Mouse (Mus musculus): ENCODE data around the gene Kcnq1. TPM values are rescaled to one million over a fixed set of nuclear protein-coding genes. Genes with fewer than 3 reads are reported as not detected.
A peak's percentile ranks its signal among the peaks of the same experiment; 100 is the strongest.

Gene Kcnq1
- polyA plus RNA-seq, 1 experiment from 2014 or later, result 0.63 TPM

GRCm38 (mm10) chr7:143404296-143404695 lies 298.1 kb downstream of the Kcnq1 start:
- Histone ChIP-seq H3K4me1 (ENCODE audit: insufficient read depth) (peaks cover 17% of the 10 kb centered on the region), H3K4me2 (ENCODE audit: low read depth, low read length) (no peak overlapping the region), H3K27me3 (ENCODE audit: insufficient read depth, low read length) (no peaks in the 10 kb centered on the region), H3K9ac (replicated peaks) (no peak overlapping the region), H3K27ac (ENCODE audit: low read depth) (no peak overlapping the region), H3K36me3 (replicated peaks; ENCODE audit: insufficient read depth, low read length) (no peaks in the 10 kb centered on the region), H3K4me3 (ENCODE audit: low read depth, low read length) (no peak overlapping the region), H3K9me3 (ENCODE audit: low read length) (no peaks in the 10 kb centered on the region)
- DNase-seq, result no peak
- TF ChIP-seq CTCF (IDR thresholded peaks at IDR 0.05; ENCODE audit: low read depth), result no peak
- 51% methylated on average over 6 of the region's 6 CpGs for WGBS (ENCODE audit: insufficient replicate concordance)
- no peak for ATAC-seq

- Histone ChIP-seq H3K9ac (replicated peaks) (no peak overlapping the region), H3K4me2 (ENCODE audit: low read depth, low read length) (no peak overlapping the region), H3K9me3 (ENCODE audit: low read length) (no peaks in the 10 kb centered on the region), H3K27ac (ENCODE audit: low read depth) (no peak overlapping the region), H3K36me3 (replicated peaks; ENCODE audit: insufficient read depth, low read length) (no peaks in the 10 kb centered on the region), H3K4me3 (ENCODE audit: low read depth, low read length) (no peak overlapping the region), H3K4me1 (ENCODE audit: insufficient read depth) (no peaks in the 10 kb centered on the region), H3K27me3 (ENCODE audit: insufficient read depth, low read length) (no peaks in the 10 kb centered on the region)
- DNase-seq (no peak), ATAC-seq (0 out of 2 replicates have a peak, but pooled peaks have one; percentile 17)
- 41% methylated on average over 9 of the region's 9 CpGs for WGBS (ENCODE audit: insufficient replicate concordance)
- no peak for TF ChIP-seq EP300 (IDR thresholded peaks at IDR 0.05; ENCODE audit: low read depth)
- TF ChIP-seq CTCF (IDR thresholded peaks at IDR 0.05; ENCODE audit: low read depth), result no peak
These were observed 301.9 kb downstream of the Kcnq1 start for GRCm38 (mm10) chr7:143407931-143408501.

- Histone ChIP-seq H3K36me3 (replicated peaks; ENCODE audit: insufficient read depth, low read length) (no peaks in the 10 kb centered on the region), H3K27ac (ENCODE audit: low read depth) (no peak overlapping the region)
These were observed 302.5 kb downstream of the Kcnq1 start for GRCm38 (mm10) chr7:143408615-143409021.

GRCm38 (mm10) chr7:143412606-143413005 lies 306.4 kb downstream of the Kcnq1 start:
- Histone ChIP-seq H3K27me3 (ENCODE audit: insufficient read depth, low read length) (no peaks in the 10 kb centered on the region), H3K27ac (ENCODE audit: low read depth) (no peak overlapping the region), H3K9me3 (ENCODE audit: low read length) (no peaks in the 10 kb centered on the region), H3K4me2 (ENCODE audit: low read depth, low read length) (no peak overlapping the region), H3K36me3 (replicated peaks; ENCODE audit: insufficient read depth, low read length) (no peaks in the 10 kb centered on the region), H3K4me3 (ENCODE audit: low read depth, low read length) (no peak overlapping the region), H3K4me1 (ENCODE audit: insufficient read depth) (peaks cover 7% of the 10 kb centered on the region; the same call in 1 of the 2 replicates), H3K9ac (replicated peaks) (no peak overlapping the region)
- 64% methylated on average over 6 of the region's 6 CpGs for WGBS (ENCODE audit: insufficient replicate concordance)
- no peak for DNase-seq
- no peak for TF ChIP-seq EP300 (IDR thresholded peaks at IDR 0.05; ENCODE audit: low read depth)
- TF ChIP-seq CTCF (IDR thresholded peaks at IDR 0.05; ENCODE audit: low read depth), result no peak
- ATAC-seq, result no peak

More at GRCm38 (mm10) chr7:143408615-143409021, 302.5 kb downstream of the Kcnq1 start:
- no peak for ATAC-seq
- Histone ChIP-seq H3K9ac (replicated peaks) (no peak overlapping the region), H3K9me3 (ENCODE audit: low read length) (no peaks in the 10 kb centered on the region), H3K4me3 (ENCODE audit: low read depth, low read length) (no peak overlapping the region), H3K4me1 (ENCODE audit: insufficient read depth) (no peaks in the 10 kb centered on the region), H3K4me2 (ENCODE audit: low read depth, low read length) (no peak overlapping the region), H3K27me3 (ENCODE audit: insufficient read depth, low read length) (no peaks in the 10 kb centered on the region)
- WGBS (ENCODE audit: insufficient replicate concordance), result 61% methylated on average over 13 of the region's 13 CpGs
- DNase-seq, result no peak
- TF ChIP-seq EP300 (IDR thresholded peaks at IDR 0.05; ENCODE audit: low read depth), result no peak
- no peak for TF ChIP-seq CTCF (IDR thresholded peaks at IDR 0.05; ENCODE audit: low read depth)

GRCm38 (mm10) chr7:143415070-143415469 lies 308.9 kb downstream of the Kcnq1 start:
- ATAC-seq, result no peak
- H3K9ac ChIP-seq (replicated peaks), result no peak overlapping the region
- no peak overlapping the region for H3K4me2 ChIP-seq (ENCODE audit: low read depth, low read length)
- WGBS (ENCODE audit: insufficient replicate concordance), result 40% methylated on average over 4 of the region's 4 CpGs
- TF ChIP-seq EP300 (IDR thresholded peaks at IDR 0.05; ENCODE audit: low read depth) (no peak), CTCF (IDR thresholded peaks at IDR 0.05; ENCODE audit: low read depth) (no peak)
- no peak overlapping the region for H3K4me3 ChIP-seq (ENCODE audit: low read depth, low read length)
- no peak overlapping the region for H3K27ac ChIP-seq (ENCODE audit: low read depth)
- H3K27me3 ChIP-seq (ENCODE audit: insufficient read depth, low read length), result no peaks in the 10 kb centered on the region
- H3K36me3 ChIP-seq (replicated peaks; ENCODE audit: insufficient read depth, low read length), result no peaks in the 10 kb centered on the region
- peaks cover 11% of the 10 kb centered on the region; the same call in 1 of the 2 replicates for H3K4me1 ChIP-seq (ENCODE audit: insufficient read depth)
- no peaks in the 10 kb centered on the region for H3K9me3 ChIP-seq (ENCODE audit: low read length)
- DNase-seq, result no peak

GRCm38 (mm10) chr7:143416406-143416805 lies 310.2 kb downstream of the Kcnq1 start:
- ATAC-seq (no peak), DNase-seq (no peak)
- Histone ChIP-seq H3K4me1 (ENCODE audit: insufficient read depth) (peaks cover 11% of the 10 kb centered on the region; the same call in 1 of the 2 replicates), H3K9ac (replicated peaks) (no peak overlapping the region), H3K4me3 (ENCODE audit: low read depth, low read length) (no peak overlapping the region), H3K36me3 (replicated peaks; ENCODE audit: insufficient read depth, low read length) (no peaks in the 10 kb centered on the region), H3K9me3 (ENCODE audit: low read length) (no peaks in the 10 kb centered on the region), H3K27me3 (ENCODE audit: insufficient read depth, low read length) (no peaks in the 10 kb centered on the region), H3K4me2 (ENCODE audit: low read depth, low read length) (no peak overlapping the region), H3K27ac (ENCODE audit: low read depth) (no peak overlapping the region)
- no peak for TF ChIP-seq CTCF (IDR thresholded peaks at IDR 0.05; ENCODE audit: low read depth)
- WGBS (ENCODE audit: insufficient replicate concordance), result 86% methylated on average over 12 of the region's 12 CpGs
